Mouse (Mus musculus) lung, postnatal 36 days (tissue): Measurements from ENCODE around the gene Ppm1n.

Experiments used
- DNase-seq: peaks from one replicate; pipeline ENCODE4 v3.0.0; 2022; ENCODE audit warnings: mixed read lengths

Ppm1n gene

DNA sequence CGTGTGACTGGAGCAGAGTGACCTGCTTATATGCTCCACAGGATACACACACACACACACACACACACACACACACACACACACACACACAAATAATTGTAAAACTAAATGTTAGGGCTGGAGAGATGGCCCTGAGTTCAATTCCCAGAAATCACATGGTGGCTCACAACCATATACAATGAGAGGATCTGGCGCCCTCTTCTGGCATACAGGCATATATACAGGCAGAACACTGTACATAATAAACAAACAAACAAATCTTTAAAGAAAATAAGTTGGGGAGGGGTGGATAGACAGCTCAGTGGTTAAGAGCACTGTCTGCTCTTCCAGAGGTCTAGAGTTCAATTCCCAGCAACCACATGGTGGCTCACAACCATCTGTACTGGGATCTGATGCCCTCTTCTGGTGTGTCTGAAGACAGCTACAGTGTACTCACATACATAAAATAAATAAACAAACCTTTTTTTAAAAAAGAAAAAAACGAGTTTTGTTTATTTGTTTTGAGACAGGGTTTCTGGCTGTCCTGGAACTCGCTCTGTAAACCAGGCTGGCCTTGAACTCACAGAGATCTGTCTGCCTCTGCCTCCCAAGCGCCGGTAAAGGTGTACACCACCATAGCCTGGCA, 1.9 kb upstream of the Ppm1n start:
- peak; percentile 74 for DNase-seq

DNA sequence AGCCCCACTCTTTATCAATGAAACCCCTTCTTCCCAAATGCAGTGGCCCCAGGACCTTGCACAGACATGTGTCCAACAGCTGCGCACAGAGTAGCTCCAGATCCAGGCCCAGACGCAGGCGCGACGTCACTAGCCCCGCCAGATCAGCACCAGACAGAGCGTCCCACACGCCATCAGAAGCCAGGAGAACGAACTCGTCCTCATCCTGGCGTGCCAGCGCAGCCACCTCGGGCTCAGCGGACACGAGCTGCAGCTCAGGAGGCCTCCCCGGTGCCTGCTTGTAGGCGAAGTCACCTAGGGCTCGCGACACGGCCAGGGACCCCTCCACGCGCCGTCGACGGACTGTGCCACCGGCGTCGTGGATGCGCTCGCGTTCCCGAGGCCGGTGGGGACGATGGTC, 812 bp downstream of the Ppm1n start:
- no peak for DNase-seq

DNA sequence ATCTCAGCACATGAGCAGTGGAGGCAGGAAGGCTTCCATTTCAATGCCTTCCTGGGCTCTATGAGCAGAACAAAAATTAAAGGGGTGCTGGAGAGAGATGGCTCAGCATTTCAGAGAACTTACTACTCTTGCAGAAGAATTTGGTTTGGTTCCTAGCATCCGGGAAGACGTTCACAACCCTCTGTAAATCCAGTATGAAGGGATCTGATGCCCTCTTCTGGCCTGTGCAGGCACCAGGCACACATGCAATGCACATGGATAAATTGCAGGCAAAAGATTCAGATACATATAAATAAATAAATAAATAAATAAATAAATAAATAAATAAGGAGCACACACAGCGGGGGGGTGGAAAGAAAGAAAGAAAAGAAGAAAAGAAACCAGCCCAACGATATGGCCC, 3.6 kb downstream of the Ppm1n start:
- peak; percentile 45 for DNase-seq

DNA sequence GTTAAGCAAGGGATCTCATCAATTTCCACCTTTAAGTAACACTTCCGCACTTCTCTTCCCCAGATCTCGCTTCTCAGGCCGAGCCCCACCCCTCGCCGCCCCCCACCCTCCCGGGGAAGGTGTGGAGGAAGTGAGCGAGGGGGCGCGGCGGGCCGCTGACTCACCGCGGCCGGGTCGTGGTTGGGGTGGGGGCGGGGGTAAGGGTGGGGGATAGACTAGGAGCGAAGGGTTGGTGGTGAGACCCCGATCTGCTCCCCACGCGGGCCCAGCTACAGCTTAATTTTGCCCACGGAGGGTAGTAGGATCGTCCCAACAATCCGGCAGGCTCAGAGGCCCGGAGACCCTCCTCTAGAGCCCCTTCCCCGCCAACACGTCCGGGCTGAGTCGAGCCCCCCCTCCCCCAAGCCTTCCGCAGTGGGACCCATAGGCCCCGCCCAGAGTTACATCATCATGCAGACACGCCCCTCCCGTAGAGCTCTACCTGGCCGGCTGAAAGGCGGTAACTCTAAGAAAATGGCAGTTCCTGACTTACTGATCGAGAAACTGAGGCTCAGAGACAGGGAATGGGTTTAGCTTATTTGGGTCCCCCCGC, 7.6 kb downstream of the Ppm1n start:
- DNase-seq: peak; percentile 93

DNA sequence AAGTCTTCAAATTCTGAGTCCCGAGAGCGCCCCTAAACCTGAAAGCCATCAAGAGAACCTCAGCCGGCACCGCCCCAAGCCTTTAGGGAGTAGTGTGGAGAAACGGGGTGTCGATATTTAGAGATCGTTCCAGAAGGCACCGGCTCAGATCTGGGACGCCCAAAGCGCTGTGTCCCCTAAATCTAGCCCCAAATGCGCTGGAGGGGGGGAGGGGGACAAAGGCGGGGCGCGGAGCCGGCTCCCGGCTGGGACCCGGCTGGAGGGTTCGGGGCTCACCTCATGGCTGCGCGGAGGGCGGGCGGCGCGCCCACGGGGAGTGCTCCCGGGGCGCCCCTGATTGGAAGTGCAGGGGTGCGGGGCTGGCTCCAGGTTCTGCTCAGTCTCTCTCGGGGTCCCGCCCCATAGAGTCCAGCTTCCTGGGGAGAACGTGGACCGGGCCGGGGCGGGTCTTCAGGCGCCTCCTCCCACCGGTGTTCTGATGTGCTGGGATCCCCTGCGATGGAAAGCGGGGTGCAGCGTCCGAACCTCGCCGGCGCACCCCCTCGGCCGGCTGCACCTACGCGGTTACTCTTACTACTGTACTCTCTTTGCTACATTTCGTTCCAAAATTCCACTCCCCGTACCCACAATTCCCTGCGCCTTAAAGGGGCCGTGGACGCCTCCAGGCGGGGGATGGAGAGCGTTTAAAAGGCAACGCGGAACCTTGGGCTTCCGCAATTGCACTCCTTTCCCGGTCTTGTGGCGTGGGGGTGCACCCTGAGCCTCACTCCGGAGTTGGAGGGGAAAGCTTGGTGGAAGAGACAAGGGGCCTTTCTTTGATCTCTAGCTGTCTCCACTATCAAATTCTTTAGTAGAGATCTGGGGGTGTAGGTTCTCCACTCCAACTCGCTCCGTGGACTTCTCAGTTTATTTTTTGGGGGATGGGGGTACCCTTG, 8.4 kb downstream of the Ppm1n start, which contains the start of gene Vasp:
TSS of gene Vasp (minus strand) at position 580 of the 935 bp plus-strand sequence.
- peak; percentile 93 for DNase-seq

DNA sequence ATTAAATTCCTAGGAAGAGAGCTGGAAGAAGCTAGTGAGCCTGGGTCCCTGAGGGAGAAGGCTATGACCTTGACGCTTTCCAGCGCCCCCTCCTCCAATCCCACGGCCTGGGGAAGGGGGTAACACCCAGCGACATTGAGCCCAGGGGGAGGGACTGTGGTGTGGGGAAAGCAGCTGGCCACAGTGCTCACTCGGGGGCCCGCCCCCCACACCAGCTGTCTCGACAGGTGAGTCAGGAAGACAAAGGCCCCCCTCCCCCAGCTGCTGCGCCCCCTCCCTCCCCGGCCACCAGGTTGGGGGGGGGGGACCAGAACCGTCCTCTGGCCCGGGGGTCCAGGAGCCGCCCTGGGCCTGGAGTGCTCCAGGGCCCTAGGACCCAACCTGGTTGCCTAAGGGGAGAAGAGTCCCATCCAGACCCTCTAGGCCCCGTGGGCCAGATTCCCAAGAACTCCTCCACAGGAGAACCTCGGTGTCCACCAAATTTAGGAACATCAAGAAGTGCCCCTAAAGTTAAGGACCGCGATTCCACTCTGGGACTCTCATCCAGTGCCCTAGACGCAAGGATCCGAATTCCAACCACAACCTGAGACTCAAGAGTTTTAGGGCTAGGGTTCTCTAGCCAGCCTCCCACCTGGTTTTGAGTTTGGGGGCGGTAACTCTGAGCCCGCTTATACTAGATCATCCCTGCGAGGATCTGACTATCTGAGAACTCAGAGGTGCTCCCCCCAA, 9.2 kb downstream of the Ppm1n start:
- DNase-seq: no peak

DNA sequence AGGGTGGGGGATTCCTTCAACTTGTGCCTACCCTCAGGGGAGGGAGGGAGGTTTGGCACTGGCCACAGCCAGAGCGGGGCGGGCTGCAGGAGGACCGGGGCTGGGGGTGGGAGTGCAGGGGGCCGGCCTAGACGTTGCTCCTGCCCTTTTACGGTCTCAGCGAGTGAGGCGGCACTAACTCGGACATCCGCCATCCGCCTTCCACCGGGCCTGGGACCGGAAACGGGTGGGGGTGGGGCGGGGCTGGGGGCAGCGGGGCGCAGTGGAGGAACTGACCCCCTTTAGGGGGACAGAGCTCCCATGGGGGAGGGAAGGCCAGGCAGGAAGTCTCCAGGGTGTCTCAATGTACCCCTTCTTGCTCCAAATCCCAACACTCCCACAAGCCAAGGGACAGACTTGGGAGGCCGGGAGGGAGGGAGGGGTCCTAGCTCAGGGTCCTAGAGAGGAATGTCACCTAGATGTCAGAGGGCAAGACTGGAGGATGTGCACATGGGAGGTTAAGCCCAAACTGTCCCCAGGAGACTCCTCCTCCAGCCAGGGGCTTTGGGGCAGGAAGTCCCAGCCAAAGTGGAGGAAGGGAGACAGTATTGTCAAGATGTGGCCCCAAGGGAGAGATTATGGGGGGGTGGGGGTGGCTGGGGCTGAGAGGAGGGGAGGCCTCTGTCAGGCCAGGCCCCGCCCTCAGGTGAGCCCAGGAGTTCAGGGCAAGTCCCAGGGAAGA, 10.0 kb downstream of the Ppm1n start:
- peak; percentile 85 for DNase-seq

DNA sequence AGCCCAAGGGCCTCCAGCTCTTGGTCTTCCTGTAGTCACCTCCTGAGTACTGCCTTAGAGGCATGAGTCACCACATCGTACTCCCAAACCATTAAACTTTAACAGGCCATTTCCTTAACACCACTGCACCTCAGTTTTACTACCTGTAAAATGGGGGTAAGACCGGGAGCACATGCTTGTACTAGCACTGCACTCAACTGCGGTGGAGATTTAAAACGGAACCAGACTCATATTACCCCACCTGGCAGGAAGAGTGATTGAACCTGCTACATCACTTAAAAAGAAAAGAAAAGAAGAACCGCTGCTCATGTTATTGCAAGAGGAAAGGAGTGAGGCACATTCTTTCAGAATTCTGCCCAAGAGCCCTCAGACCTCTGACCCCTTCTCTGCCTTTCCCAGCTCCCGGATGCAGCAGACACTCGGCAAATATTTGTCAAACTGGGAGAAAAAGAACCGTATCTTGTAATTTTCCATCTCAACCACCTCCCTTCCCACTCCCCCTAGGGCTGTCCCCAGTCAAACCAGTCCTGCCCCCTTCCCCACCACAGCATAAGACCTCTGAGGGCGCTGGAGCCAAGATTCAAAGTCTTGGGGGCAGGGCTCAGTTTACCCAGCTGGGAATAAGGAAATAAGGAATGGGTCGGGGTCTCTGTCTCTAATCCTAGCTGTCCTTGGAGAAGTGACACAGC, 10.7 kb downstream of the Ppm1n start:
- DNase-seq: peak; percentile 72

DNA sequence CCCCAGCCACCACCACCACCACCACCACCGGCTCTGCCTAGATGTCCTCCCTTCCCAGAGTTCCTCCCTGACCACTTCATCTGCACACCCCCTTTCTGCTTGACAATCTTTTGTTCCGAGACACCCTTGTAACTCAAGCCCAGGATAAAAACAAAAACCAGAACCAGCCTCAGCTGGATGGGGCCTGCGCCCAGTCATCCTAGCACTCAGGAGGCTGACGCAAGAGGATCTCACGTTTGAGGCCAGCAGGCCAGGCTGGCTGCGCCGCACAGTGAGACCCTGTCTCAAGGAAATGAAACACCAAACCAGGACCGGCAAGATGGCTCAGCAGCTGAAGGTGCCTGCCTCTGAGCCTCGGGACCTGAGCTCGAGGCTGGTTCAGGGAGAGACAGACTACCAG, 12.8 kb downstream of the Ppm1n start:
- DNase-seq: peak; percentile 70

DNA sequence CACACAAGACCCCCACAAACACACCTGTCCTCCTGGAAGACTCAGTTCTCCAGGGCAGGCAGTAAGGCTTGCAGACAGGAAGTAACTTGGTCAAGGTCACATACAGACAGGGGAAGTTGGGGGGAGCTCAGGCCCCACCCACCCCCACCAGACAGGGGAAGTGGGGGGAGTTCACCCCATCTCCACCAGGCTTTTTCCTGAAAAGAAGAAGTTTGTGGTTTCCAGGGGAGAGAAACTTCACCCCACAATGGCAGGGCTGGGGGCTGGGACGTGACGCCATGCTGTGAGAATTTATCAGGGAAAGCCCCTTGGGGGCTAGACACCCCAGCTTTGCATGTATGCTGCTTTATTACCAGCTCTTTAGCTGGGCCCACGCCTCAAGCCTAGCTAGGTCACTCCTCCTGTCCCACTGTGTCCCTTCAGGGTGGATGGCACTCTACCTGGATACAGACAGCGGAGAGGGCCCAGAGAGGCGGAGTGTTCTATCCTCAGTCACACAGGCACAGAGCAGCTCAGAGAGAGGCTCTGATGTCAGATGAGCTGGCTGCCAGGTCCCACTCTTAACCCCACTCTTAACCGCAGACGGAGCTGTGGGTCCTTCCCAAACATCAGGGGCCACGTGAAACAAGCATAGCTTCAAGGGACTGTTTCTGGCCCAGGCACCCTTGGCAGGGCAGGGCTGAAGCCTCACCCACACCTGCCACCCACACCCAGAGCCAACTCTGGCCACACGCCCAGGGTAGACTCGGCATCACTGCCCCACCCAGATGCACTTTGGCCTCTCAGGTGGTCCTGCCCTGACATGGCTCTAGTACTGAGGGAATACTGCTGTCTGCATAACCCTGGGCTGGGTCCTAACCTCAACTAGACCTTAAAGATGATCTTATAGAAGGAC, 13.7 kb downstream of the Ppm1n start:
- peak; percentile 65 for DNase-seq

DNA sequence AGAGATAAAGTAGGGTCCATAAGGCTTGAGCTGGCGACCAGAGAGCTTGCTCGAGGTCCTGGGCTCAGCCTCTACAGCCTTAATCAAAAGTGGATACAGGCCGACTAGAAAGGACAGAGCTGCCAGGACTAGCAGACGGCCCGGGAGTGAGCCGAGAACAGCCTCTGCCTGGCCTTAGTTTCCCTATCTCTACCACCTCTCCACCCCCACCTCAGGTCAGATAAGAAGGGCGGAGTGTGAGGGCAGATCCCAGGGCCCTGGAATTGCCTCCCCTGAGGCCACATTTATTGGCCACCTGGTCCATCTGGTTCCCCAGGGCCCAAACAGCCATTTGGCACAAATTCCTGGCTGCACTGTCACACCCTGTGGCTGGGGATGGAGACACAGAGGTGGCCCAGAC, 14.7 kb downstream of the Ppm1n start:
- DNase-seq: no peak

DNA sequence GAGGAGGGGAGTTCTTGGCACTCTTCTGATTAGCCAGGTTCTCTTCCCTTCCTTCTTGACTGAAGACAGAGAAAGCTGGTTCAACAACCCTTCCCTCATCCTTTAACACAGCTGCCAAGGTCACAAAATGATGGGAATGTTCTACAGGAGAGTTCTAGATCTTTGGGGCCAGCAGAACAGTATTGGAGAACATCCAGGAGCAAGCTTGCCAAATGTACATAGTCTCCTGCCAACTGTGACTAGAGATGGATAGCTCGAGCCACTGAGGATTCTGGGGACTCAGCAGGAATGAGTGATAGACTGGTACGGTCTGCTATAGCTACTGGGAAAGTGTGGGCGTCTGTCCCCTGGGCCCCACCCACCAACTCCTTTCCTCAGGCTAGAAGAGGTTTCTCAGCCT, 21.5 kb downstream of the Ppm1n start:
- DNase-seq: no peak

DNA sequence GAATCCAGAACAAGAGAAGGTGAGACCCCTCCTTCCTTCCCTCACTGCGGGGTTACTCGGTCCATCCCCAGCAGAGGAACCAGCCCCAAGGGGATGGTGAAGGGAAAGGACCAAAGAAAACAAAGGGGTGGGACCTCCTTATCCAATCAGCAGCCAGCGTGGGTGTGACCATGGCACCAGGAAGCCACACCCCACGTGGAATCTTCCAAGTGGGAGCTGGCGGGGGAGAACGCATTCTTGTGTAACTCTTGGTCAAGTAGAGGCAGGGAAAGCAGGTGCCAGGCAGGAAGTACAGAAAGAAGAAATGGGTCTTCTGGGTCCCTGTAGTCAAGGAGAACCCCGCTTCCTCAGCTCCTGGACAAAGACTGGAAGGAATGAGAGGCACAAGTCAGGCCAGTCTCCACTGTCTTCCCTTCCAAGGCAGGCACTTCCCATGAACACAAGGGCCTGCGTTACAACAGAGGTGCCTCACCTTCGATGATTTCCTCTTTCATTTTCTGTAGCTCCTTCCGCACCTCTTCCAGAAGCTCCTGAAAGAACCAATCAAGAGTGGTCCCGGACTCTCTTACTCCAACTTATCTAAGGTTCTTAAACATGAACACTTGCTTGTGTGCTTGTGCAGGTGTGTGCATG, 22.4 kb downstream of the Ppm1n start:
- peak; percentile 94 for DNase-seq

DNA sequence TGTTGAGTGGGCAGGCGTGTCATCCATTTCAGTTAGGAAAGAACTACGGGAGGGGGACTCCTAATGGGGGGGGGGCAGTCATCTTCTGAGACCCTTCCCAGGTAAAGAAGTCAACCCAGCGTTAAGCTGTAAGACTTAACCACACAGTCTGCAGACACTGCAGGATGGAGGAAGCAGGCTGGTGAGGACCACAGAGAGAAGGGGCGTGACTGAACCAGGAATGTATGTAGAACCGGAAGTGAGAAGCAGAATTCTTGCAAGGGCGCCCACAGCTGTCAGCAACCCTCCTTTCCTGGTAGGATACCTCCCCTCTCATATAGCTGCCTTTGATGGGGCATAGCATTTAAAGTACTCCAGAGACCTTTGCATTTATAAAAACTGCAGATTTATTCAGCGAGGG, 23.3 kb downstream of the Ppm1n start:
- peak; percentile 38 for DNase-seq

DNA sequence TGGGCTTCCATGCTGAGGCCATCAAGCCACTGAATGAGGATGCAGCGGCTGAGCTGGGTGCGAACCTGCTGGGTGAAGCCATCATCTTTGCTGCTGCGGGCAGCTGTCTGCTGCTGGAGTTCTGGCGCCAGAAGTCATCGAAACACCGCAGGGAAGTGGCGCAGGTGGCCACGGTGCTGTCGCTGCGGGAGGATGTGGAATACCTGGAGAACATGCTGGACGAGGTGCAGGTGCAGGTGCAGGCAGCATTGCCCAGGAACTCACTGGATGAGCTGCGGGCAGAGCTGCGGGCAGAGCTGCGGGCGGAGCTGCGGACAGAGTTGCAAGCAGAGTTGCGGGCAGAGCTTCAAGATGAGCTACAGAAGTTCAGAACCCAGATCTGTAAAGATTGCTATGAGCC, 24.5 kb downstream of the Ppm1n start:
- no peak for DNase-seq

DNA sequence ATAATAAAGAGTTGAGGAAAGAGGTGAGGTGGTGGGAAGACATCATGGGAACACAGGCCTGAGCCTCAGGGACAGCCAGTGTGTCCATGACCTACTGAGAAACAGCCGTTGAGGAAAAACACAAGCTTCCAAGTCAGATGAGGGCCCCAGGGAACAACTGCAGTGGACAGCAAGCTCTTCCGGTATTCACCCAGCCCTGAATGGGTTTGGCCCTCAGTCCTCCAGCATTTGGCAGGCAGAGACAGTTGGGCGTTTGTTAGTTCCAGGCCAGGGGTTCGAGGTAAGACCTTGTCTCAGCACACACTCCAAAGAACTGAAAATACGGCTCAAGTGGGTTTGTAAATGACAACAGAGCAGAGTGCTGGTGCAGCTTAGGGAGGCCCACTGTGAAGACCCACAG, 26.4 kb downstream of the Ppm1n start:
- DNase-seq: no peak

DNA sequence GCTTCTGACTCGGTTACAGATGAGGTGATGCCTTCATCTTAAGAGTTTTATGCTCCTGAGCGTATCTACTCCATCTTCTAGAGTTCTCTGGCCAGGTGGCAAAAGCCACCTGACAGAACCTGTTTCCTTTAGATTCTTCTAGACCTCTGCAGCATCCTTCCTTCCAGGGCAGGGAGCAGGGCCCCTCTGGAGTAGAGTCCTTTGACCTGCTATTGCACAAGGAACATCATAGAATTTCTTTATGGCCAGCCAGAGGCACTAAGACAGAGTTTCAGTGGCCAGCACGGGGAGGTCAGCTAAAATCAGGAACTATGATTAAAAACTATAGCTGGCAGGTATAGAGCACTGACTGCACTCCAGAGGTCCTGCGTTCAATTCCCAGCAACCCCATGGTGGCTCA, 27.8 kb downstream of the Ppm1n start:
- no peak for DNase-seq

DNA sequence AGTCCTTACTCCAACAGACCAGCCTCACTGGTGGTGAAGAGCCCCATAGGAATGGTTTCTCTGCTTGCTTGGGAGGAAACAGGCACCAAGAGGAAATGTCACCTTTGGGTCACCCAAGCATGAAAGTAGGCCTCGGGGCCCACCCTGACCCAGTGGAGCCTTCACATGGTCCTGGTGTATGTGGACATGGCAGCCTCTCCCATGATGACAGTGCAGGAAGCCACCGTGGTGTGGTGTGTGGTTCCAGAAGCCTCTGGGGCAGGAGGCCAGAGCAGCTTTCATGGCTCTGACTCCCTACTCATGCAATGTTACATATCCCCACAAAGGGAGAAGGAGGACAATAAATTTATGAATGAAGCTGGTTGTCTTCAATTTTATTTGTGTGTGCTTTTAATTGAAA, 32.4 kb downstream of the Ppm1n start:
- DNase-seq: no peak

DNA sequence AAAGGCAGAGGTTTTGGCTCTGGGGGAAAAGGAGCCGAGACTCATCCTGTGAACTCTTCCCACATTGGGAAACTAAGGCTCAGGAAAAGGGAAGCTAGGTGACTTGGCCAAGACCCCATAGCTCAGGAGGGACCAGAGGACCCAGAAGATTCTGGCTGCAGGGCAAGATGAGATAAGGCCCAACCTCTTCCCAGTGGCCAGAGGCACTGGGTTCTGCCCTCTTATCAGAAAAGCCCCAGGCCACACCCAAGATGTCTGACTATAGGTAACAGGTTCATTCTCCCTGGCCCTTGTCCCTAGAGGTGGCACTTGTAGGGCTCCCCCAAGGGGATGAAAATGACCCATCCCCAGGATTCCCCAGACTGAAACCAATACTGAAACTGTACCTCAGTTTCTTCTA, 33.0 kb downstream of the Ppm1n start:
- DNase-seq: no peak

DNA sequence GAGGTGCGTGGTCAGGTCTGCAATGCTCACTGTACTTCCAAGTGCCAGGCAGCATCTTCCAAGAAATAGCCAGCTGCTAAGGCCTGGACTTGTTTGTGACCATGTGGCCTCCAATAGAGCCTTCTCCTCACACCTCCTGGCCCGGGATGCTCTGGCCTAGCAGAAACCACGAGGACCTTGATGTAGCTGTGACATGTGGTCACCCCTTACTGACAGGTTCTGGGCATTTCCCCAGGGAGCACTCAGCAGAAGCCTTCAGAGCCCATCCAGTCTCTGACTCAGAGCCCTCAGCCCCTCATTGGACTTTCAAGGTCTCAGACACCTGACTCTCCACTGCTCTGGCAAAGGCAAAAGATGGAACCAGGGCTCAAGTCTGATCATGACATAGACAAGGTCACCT, 34.8 kb downstream of the Ppm1n start:
- DNase-seq: no peak
